Mouse (Mus musculus) limb, embryonic 12.5 days (tissue): ENCODE measurements at regions not wholly inside any gene's neighbourhood (a gene's known extent, or its start where the extent isn't known, plus 50 kb on each side); places are given as distances from the start of the nearest gene placed in this dataset.

Source experiments
- ATAC-seq: fragments of 200-750 bp; cut with Nextera tagmentation; 2 replicates; pipeline ENCODE4 v1.8.0; 2017; ENCODE audit warnings: low read depth, moderate TSS enrichment; ENCODE audit not compliant: insufficient number of reproducible peaks, insufficient read depth, low FRiP score, low TSS enrichment
- H3K27ac ChIP-seq: fragments of 300-500 bp; sonication (generic); 2 replicates; pipeline ENCODE4 v1.5.1; 2016; ENCODE audit warnings: mild to moderate bottlenecking, moderate library complexity
- H3K27me3 ChIP-seq: fragments of 300-500 bp; sonication (generic); 2 replicates; pipeline ENCODE4 v1.6.1; 2016; ENCODE audit warnings: mild to moderate bottlenecking, moderate library complexity
- H3K36me3 ChIP-seq: fragments of 300-500 bp; sonication (generic); 2 replicates; pipeline ENCODE4 v1.6.1; 2016; ENCODE audit warnings: mild to moderate bottlenecking, moderate library complexity
- H3K4me1 ChIP-seq: fragments of 300-500 bp; sonication (generic); replicated peaks from 2 replicates; pipeline ENCODE4 v1.6.1; 2016
- H3K4me2 ChIP-seq: fragments of 300-500 bp; sonication (generic); 2 replicates; pipeline ENCODE4 v1.6.1; 2016; ENCODE audit warnings: mild to moderate bottlenecking, moderate library complexity
- H3K4me3 ChIP-seq: fragments of 300-500 bp; sonication (generic); replicated peaks from 2 replicates; pipeline ENCODE4 v1.5.1; 2016; ENCODE audit warnings: mild to moderate bottlenecking
- H3K9ac ChIP-seq: fragments of 300-500 bp; sonication (generic); replicated peaks from 2 replicates; pipeline ENCODE4 v1.6.1; 2016; ENCODE audit warnings: mild to moderate bottlenecking, moderate library complexity
- H3K9me3 ChIP-seq: fragments of 300-500 bp; sonication (generic); 2 replicates; pipeline ENCODE4 v1.6.1; 2016; ENCODE audit warnings: mild to moderate bottlenecking, moderate library complexity
- WGBS: fragments of 180-500 bp; shearing (Covaris S2); methylation state at CpG from one replicate; pipeline ENCODE4 v1.1.7; 2016; 5-methylcytosine and 5-hydroxymethylcytosine counted together

DNA sequence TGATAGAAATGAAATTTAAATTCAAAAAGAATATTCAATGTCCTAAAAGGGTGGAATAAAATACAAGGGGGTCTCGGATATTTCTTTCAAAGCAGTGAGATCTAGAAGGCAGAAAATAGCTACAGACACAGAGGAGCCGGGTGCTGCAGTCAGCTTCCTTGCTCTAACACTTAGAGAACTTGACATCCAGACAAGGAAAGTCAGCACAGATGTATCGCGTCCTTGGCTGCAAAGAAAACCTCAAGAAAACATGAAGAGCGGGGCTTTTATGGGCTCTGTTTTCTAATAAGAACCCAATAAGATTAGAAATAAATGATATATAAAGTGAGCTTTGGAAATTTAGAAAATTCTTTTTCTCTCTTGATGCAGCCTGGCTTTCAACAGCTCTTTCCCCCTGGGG lies 53.1 kb upstream of the Glis3 start:
- 79% methylated on average over 5 of the region's 5 CpGs for WGBS
- Histone ChIP-seq H3K27me3 (no peaks in the 10 kb centered on the region; the same call in 1 of the 2 replicates), H3K27ac (no peak overlapping the region), H3K36me3 (no peaks in the 10 kb centered on the region), H3K9me3 (no peaks in the 10 kb centered on the region), H3K4me3 (no peak overlapping the region), H3K9ac (no peak overlapping the region), H3K4me1 (no peaks in the 10 kb centered on the region), H3K4me2 (no peak overlapping the region)
- ATAC-seq: no peak

GRCm38 (mm10) chr19:28733781-28734180 lies 53.9 kb upstream of the Glis3 start:
- H3K27ac ChIP-seq: no peak overlapping the region
- H3K4me2 ChIP-seq: no peak overlapping the region
- ATAC-seq: no peak
- no peaks in the 10 kb centered on the region; the same call in 1 of the 2 replicates for H3K27me3 ChIP-seq
- no peak overlapping the region for H3K9ac ChIP-seq
- H3K9me3 ChIP-seq: no peaks in the 10 kb centered on the region
- no peaks in the 10 kb centered on the region for H3K36me3 ChIP-seq
- H3K4me1 ChIP-seq: no peaks in the 10 kb centered on the region
- no peak overlapping the region for H3K4me3 ChIP-seq
- 59% methylated on average over 6 of the region's 6 CpGs for WGBS

- H3K36me3 ChIP-seq: no peaks in the 10 kb centered on the region
- no peaks in the 10 kb centered on the region for H3K9me3 ChIP-seq
- ATAC-seq: no peak
- 90% methylated on average over 5 of the region's 5 CpGs for WGBS
- H3K27me3 ChIP-seq: no peaks in the 10 kb centered on the region
- H3K4me3 ChIP-seq: no peak overlapping the region
- H3K4me2 ChIP-seq: no peak overlapping the region
- H3K27ac ChIP-seq: no peak overlapping the region
- H3K4me1 ChIP-seq: no peaks in the 10 kb centered on the region
- no peak overlapping the region for H3K9ac ChIP-seq
Observed at GRCm38 (mm10) chr19:28743176-28743793, 63.4 kb upstream of the Glis3 start.

DNA sequence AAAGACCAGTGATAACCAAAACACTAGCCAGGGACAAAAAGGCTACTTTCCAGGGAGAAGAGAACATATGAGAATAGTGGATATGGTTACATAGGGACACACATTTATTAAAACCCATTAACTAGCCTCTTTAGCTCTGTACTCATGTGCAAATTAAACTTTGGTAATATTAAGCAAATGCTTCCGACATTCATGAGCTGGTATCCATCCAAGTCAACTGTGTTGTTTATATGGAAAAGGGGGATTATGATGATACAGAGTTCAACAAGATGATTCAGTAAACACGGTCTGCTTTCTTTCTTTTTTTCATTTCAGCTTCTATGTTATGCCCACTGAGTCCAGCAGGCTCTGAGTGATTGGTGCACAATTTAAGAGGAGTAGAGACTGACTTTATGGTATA lies 65.2 kb upstream of the Glis3 start:
- H3K9me3 ChIP-seq: no peaks in the 10 kb centered on the region
- H3K27ac ChIP-seq: no peak overlapping the region
- H3K9ac ChIP-seq: no peak overlapping the region
- H3K4me3 ChIP-seq: no peak overlapping the region
- H3K4me1 ChIP-seq: 0 out of 2 replicates have a peak, but pooled peaks cover 3% of the 10 kb centered on the region
- no peaks in the 10 kb centered on the region for H3K36me3 ChIP-seq
- whole genome bisulfite sequencing: 92% methylated on average over 2 of the region's 2 CpGs
- ATAC-seq: no peak
- no peak overlapping the region for H3K4me2 ChIP-seq
- no peaks in the 10 kb centered on the region for H3K27me3 ChIP-seq

DNA sequence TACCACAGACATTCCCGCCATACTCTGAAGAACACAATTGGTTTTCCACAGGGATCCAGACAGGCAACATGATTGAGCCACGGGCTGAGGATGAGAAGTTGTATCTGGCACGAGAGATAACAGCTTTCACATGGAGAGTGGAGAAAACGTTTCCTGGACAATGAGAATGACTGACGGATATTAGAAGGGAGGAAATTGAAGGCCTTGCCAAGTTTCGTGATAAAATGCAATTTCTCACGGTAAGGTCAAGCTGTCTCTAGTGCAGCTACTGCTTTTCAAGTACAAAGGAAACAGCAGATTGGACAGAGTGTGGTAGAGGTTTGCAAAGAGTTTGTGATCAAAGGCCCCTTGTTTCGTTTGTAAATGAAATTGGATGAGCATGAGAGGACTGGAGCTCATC lies 65.7 kb upstream of the Glis3 start:
- Histone ChIP-seq H3K4me2 (no peak overlapping the region), H3K4me3 (no peak overlapping the region), H3K36me3 (no peaks in the 10 kb centered on the region), H3K27ac (no peak overlapping the region), H3K9ac (no peak overlapping the region), H3K4me1 (peaks cover 6% of the 10 kb centered on the region; the same call in 1 of the 2 replicates), H3K27me3 (no peaks in the 10 kb centered on the region), H3K9me3 (no peaks in the 10 kb centered on the region)
- ATAC-seq: no peak
- 73% methylated on average over 8 of the region's 8 CpGs for WGBS

DNA sequence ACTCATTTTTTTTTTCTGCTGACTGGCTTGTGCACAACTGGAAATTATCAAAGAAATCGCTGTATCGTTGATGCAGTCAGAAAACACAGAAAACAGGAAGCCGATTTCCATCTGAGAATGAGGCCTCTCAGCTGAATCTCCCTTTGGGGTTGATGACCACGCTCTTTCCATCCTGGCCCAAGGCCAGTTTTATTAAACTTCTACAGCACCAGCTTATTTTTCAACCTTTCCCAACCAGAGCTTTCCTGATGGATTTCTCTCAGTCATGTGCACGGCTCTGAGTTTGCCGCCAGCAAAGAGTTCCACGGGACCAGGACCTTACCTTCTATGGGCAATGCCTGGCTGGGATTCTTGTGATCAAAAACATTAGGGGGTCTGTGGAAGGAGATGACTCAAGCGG lies 71.2 kb upstream of the Glis3 start:
- H3K27me3 ChIP-seq: no peaks in the 10 kb centered on the region
- no peaks in the 10 kb centered on the region for H3K36me3 ChIP-seq
- H3K27ac ChIP-seq: no peak overlapping the region
- no peak overlapping the region for H3K4me2 ChIP-seq
- no peak overlapping the region for H3K9ac ChIP-seq
- H3K4me3 ChIP-seq: no peak overlapping the region
- H3K9me3 ChIP-seq: no peaks in the 10 kb centered on the region
- WGBS: 90% methylated on average over 8 of the region's 8 CpGs
- ATAC-seq: no peak
- H3K4me1 ChIP-seq: peaks cover 6% of the 10 kb centered on the region; the same call in 1 of the 2 replicates

DNA sequence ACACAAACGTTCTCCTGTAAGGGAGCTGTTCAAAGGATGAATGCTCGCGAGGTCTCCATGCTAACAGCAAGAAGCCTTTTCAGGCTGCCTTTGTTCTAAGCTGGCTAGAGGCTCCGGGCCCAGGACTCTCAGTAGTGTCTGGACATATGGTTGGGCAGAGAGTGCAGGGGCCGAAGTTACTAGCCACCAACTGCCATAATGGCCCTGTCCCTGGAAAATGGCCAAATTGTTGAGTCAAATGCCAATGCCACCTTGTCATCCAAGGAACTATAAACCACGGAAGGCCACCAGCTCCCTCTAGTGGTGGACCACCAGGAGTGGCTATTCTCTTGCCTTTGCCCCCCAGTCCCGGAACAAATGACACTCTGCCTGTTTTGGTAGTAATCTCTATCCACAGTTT lies 76.0 kb upstream of the Slc1a1 start:
- no peak overlapping the region for H3K4me2 ChIP-seq
- no peaks in the 10 kb centered on the region for H3K36me3 ChIP-seq
- 53% methylated on average over 7 of the region's 7 CpGs for WGBS
- no peaks in the 10 kb centered on the region for H3K4me1 ChIP-seq
- ATAC-seq: no peak
- H3K9ac ChIP-seq: no peak overlapping the region
- H3K27me3 ChIP-seq: no peaks in the 10 kb centered on the region; the same call in 1 of the 2 replicates
- no peak overlapping the region for H3K4me3 ChIP-seq
- H3K27ac ChIP-seq: no peak overlapping the region
- peaks cover 5% of the 10 kb centered on the region; the same call in 1 of the 2 replicates for H3K9me3 ChIP-seq

GRCm38 (mm10) chr19:28764795-28765360 lies 70.0 kb upstream of the Slc1a1 start:
- Histone ChIP-seq H3K36me3 (no peaks in the 10 kb centered on the region), H3K4me3 (no peak overlapping the region), H3K4me2 (no peak overlapping the region), H3K9me3 (no peaks in the 10 kb centered on the region), H3K4me1 (no peaks in the 10 kb centered on the region), H3K27ac (no peak overlapping the region), H3K27me3 (no peaks in the 10 kb centered on the region; the same call in 1 of the 2 replicates), H3K9ac (no peak overlapping the region)
- WGBS: 80% methylated on average over 11 of the region's 11 CpGs
- no peak for ATAC-seq

DNA sequence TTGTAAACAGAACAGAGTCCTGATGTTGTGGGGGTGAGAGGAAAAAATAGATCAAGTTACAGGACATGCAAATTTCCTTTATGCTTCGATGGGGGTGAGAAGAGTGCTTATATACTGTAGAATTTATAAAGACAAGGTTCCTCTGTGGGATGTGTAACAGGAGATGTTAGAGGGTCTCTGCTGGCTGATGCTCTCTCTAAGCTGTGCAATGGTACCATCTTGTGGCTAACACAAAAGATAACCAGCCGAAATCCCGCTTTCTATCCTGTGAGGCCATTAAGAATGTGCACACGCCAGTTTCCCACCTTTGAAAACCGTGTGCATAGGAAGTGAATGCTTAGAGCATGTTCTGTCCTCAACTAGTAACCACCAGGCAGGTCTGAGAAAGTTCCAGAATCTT lies 66.6 kb upstream of the Slc1a1 start:
- Histone ChIP-seq H3K4me2 (no peak overlapping the region), H3K4me1 (no peaks in the 10 kb centered on the region), H3K27me3 (no peaks in the 10 kb centered on the region), H3K9me3 (no peaks in the 10 kb centered on the region), H3K9ac (no peak overlapping the region), H3K4me3 (no peak overlapping the region), H3K36me3 (no peaks in the 10 kb centered on the region), H3K27ac (no peak overlapping the region)
- WGBS: 51% methylated on average over 5 of the region's 5 CpGs
- no peak for ATAC-seq

DNA sequence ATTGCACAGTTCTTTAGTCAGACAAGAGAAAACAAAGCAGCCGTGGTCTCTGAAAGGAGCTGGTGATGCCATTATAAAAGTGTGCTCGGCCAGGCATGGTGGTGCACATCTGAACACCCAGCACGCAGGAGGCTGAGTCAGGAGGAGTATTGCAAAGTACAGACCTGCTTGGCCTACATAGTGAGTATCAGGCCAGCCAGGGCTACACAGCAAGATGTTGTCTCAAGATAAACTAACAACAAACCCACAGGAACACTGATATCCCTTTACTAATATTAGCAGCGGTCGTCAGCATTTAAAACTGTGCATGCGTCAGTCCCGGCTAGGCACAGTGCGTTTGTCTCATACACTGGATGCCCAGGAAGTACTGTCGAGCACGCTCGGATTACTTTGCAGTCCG lies 64.4 kb upstream of the Slc1a1 start:
- Histone ChIP-seq H3K4me2 (no peak overlapping the region), H3K9me3 (0 out of 2 replicates have a peak, but pooled peaks cover 7% of the 10 kb centered on the region), H3K36me3 (no peaks in the 10 kb centered on the region), H3K27me3 (no peaks in the 10 kb centered on the region), H3K9ac (no peak overlapping the region), H3K4me3 (no peak overlapping the region), H3K4me1 (no peaks in the 10 kb centered on the region), H3K27ac (no peak overlapping the region)
- 81% methylated on average over 12 of the region's 12 CpGs for WGBS
- no peak for ATAC-seq

GRCm38 (mm10) chr19:28771836-28772235 lies 63.0 kb upstream of the Slc1a1 start:
- Histone ChIP-seq H3K4me1 (no peaks in the 10 kb centered on the region), H3K36me3 (no peaks in the 10 kb centered on the region), H3K4me2 (no peak overlapping the region), H3K9me3 (0 out of 2 replicates have a peak, but pooled peaks cover 7% of the 10 kb centered on the region), H3K27me3 (no peaks in the 10 kb centered on the region), H3K27ac (no peak overlapping the region), H3K4me3 (no peak overlapping the region), H3K9ac (no peak overlapping the region)
- 35% methylated on average over 7 of the region's 7 CpGs for WGBS
- ATAC-seq: no peak
